Mouse (Mus musculus) Patski (cell line): ENCODE data around the gene Aim2. TPM values are rescaled to one million over a fixed set of nuclear protein-coding genes. Genes with fewer than 3 reads are reported as not detected.
"Not testable (repeated sequence)": the region's sequence is repeated elsewhere in the genome, so short reads cannot be mapped to it uniquely, and the experiment has no call there.

ENCODE experiments used
- ATAC-seq: fragments of 100-300 bp; one replicate; pipeline ENCODE4 v1.8.0; 2021
- CTCF ChIA-PET: fragments of 350-600 bp; sonication (Branson Sonifier 250); formaldehyde crosslinking; loops from one replicate; lab custom pipeline; 2022; ENCODE audit warnings: inconsistent platforms; lab: Charles Lee
- POLR2A ChIA-PET: fragments of 350-600 bp; sonication (Branson Sonifier 250); formaldehyde crosslinking; loops from one replicate; lab custom pipeline; 2022; ENCODE audit warnings: antibody characterized with exemption, inconsistent platforms; lab: Charles Lee
- DNase-seq: peaks from one replicate; pipeline ENCODE4 v3.0.0-alpha.2; 2011; ENCODE audit warnings: low read depth, low spot score
- H3K27me3 ChIP-seq: fragments of 371-371 bp; one replicate; pipeline ENCODE4 v1.5.1; 2021
- CTCF ChIP-seq: fragments of 100-300 bp; IDR thresholded peaks from one replicate; pipeline ENCODE4 v1.5.1; 2021
- in situ Hi-C: fragments of 300-500 bp; cut with MboI; formaldehyde crosslinking; loops from 3 replicates; pipeline ENCODE4 v1.11.1; 2018; ENCODE audit warnings: low pct_unique_long_range_greater_than_20kb, mixed read lengths
- polyA plus RNA-seq: library from polyadenylated mRNA; unstranded; gene quantifications from one replicate; pipeline ENCODE4 v1.2.3, GENCODE M21; 2021

The Aim2 gene
- 0.13 TPM for polyA plus RNA-seq

DNA sequence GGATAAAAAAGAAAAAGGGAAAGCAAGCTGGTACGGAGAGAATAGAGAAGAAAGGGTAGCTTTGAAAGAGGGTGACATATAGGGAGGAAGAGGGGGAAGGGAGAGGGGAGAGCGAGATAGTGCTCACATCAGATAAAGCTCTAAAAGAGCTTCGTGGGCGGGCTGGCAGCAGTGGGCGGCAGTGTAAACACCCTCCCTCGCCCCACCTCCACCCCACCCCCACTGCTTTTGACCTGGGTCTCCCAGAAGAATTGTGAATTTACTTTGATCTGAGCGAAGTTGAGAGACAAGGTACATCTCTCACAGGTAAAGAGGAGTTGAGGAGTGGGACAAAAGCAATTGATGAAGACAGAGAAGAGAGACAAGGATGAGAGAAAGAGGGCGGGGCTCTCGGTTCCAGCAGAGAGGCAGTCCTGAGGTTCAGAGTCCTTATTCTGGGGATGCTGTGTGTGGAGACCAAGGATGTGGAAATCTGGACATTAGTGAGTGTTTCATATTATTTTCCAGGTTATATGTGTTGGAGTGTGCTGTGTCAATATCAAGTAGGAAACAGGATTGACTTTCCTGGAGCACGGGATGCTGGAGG lies at the start of gene Aim2:
TSS of gene Aim2 (plus strand) at position 508 of the 586 bp plus-strand sequence.
- H3K27me3 ChIP-seq: no peaks in the 10 kb centered on the region
- ChIA-PET CTCF (no interaction called here), POLR2A (no interaction called here)
- in situ Hi-C loops: no loop called here
- no peak for DNase-seq
- no peak for ATAC-seq
- TF ChIP-seq CTCF: no peak

- CTCF ChIA-PET: interaction anchor here (1.3 kb wide), 1 partner anchor 11 kb away, joined by 3 read pairs; no protein-coding TSS in a partner anchor
- POLR2A ChIA-PET, in situ Hi-C loops, H3K27me3 ChIP-seq, ATAC-seq, DNase-seq: not testable (repeated sequence)
Observed at GRCm38 (mm10) chr1:173302795-173303194, 47.9 kb upstream of the Aim2 start.

DNA sequence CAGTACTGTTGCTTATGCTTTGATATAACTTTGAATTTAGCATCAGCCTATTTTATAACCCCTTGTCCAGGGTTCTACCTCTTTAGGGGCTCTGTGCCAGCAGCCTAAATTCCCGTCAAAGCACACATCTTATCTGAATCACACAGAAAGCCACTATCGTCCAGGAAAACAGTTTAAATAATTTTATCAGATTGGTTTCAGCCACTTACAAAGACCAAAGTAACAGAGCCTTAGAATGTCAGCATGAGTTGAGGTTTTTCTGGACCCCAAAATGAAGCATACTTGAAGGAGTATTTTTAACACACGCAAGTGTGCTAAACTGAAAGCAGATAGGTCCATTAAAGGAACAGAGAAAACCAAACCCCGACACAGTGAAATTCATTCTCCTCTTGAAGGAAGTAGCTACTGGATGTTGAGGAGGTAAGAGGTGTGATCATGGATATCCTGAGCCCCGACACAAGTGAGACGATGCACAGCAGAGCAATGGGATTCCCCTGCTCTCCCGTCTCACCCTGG lies 37.1 kb upstream of the Aim2 start:
- H3K27me3 ChIP-seq, in situ Hi-C loops, POLR2A ChIA-PET, DNase-seq, ATAC-seq, CTCF ChIA-PET: not testable (repeated sequence)

DNA sequence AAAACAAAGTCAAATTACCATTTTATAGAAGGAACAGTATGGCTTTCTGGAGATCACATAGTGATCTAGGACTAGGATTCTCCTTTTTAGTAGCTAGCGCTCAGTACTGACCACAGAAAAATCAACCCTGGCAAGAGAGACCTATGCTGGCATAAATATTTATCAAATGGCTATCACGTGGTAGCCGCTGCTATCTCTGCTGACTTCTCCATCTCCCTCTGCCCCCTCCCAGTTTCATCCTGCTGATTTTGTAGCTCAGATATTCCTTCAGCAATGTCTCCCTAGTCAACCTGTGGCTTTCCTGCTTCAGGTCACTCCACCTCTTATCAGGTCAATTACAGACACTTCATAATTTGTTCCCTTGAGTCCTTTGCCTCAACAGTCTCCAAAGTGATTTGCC lies 35.0 kb upstream of the Aim2 start:
- H3K27me3 ChIP-seq: peaks cover 7% of the 10 kb centered on the region
- DNase-seq: no peak
- no peak for ATAC-seq
- CTCF ChIA-PET: no interaction called here
- POLR2A ChIA-PET: no interaction called here
- in situ Hi-C loops: no loop called here
- no peak for TF ChIP-seq CTCF

- in situ Hi-C loops: no loop called here
Observed at GRCm38 (mm10) chr1:173317925-173318477, 32.7 kb upstream of the Aim2 start.

GRCm38 (mm10) chr1:173321593-173322248 lies 29.0 kb upstream of the Aim2 start:
- no peak for TF ChIP-seq CTCF
- in situ Hi-C loops: no loop called here
- ChIA-PET CTCF (no interaction called here), POLR2A (no interaction called here)
- ATAC-seq: no peak
- peaks cover 11% of the 10 kb centered on the region for H3K27me3 ChIP-seq
- DNase-seq: no peak

More at GRCm38 (mm10) chr1:173317925-173318477, 32.7 kb upstream of the Aim2 start:
- ATAC-seq (no peak), DNase-seq (no peak)
- TF ChIP-seq CTCF: no peak
- peaks cover 11% of the 10 kb centered on the region for H3K27me3 ChIP-seq
- POLR2A ChIA-PET: no interaction called here
- CTCF ChIA-PET: no interaction called here

DNA sequence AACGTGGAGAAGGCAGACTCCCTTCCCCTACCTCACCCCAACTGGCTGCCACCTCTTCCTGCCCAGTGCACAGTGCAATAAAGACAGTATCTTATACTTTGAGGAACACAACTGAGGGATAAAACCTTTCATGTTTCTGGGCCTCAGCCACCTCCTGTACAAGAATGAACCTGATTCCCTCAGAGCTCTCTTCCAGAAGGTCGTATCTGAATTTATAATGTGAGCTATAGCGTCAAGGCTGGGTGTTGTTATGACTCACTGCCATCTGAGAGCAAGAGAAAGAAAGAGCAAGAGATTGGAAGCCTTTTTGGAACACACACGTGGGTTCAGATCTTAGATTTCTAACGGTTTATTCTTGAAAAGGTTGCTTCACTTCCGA lies 28.4 kb upstream of the Aim2 start:
- ATAC-seq (no peak), DNase-seq (no peak)
- in situ Hi-C loops: no loop called here
- ChIA-PET CTCF (no interaction called here), POLR2A (no interaction called here)
- TF ChIP-seq CTCF: no peak
- H3K27me3 ChIP-seq: peaks cover 11% of the 10 kb centered on the region

DNA sequence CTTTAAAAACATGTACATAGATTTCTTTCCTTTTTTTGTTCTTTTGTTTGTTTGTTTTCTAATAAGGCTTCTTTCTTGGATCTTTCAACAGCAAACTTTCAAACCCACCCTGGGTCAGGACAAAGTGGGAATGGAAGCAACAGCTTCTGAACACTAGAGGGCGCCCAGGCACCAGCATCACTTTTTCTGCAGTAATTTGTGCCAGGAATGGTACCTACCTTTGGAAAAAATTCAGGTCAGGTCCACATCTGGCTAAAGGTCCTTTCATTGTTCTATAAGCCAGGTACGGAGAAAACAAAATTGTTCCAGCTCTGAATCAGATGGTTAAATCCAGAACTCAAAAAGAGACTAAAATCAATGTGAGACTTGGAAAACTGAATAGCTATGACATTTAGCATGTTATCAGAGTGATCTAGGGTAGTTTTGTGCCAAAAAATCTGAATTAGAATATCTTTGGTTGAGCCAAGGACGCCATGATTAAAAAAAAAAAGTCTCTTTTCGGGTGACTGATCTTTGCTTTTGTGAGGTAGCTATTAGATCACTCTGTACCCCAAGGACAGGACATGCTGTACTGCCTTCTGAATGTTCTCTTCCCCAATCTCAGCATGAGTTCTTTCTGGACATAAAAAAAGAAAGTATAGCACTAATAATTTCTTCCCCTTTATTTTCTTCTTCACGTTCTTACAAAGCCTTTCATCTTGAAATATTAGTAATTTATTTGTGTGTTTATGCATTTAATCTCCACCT lies 26.7 kb upstream of the Aim2 start:
- DNase-seq (no peak), ATAC-seq (no peak)
- in situ Hi-C loops: no loop called here
- peaks cover 11% of the 10 kb centered on the region for H3K27me3 ChIP-seq
- ChIA-PET CTCF (interaction anchor here (0.9 to 1.1 kb wide), 4 partner anchors 19 to 78 kb away, joined by 3 to 5 read pairs (median 4); no protein-coding TSS in a partner anchor), POLR2A (no interaction called here)
- TF ChIP-seq CTCF: peak; percentile 77

GRCm38 (mm10) chr1:173324961-173325360 lies 25.7 kb upstream of the Aim2 start:
- peaks cover 4% of the 10 kb centered on the region for H3K27me3 ChIP-seq
- DNase-seq (no peak), ATAC-seq (no peak)
- no peak for TF ChIP-seq CTCF
- in situ Hi-C loops: no loop called here
- POLR2A ChIA-PET: no interaction called here
- CTCF ChIA-PET: interaction anchor here (1.1 kb wide), 1 partner anchor 18 kb away, joined by 3 read pairs; no protein-coding TSS in a partner anchor

DNA sequence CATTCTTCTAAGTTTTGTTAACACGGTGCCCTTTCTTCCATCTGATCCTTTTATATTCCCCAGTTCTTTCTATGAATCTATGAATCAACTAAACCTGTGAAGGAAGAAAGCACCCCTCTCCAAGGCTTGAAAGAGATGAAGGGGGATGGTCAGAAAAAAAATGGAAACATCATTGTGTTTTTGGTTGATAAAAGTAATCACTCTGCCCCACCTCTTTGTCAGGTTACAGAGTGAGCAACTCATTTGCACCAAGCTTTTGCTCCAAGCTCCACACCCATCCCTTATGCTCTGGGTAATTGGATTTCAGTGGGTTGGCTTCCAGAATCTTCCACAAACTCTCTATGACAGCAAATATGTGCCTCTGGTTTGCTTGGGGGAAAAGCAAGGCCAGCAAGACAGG lies 25.3 kb upstream of the Aim2 start:
- CTCF ChIA-PET: no interaction called here
- in situ Hi-C loops: no loop called here
- POLR2A ChIA-PET: no interaction called here
- DNase-seq (no peak), ATAC-seq (no peak)
- TF ChIP-seq CTCF: no peak
- H3K27me3 ChIP-seq: peaks cover 4% of the 10 kb centered on the region

DNA sequence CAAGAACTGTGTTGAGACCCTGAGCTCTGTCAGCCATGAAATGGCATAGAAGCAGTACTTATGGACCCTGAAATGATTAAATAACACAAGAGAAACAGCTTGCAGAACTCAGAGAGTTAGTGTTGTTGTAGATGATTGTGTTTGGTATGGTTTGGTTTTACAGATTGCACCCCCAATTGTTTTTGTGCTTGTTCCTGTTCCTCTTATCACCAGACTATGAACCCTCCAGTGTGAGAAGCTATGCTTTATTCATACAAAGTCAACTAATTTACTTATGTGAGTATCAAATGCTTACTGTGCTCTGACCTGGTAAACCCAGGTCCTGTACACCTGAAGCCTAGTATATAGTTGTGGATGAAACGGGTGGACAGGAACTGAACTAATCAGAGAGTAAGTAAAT lies 24.1 kb upstream of the Aim2 start:
- in situ Hi-C loops: no loop called here
- DNase-seq (no peak), ATAC-seq (no peak)
- ChIA-PET POLR2A (no interaction called here), CTCF (no interaction called here)
- no peak for TF ChIP-seq CTCF
- peaks cover 4% of the 10 kb centered on the region for H3K27me3 ChIP-seq
